Mouse (Mus musculus): ENCODE data around the gene Tmc4. TPM values are rescaled to one million over a fixed set of nuclear protein-coding genes. Genes with fewer than 3 reads are reported as not detected.
"Not testable (repeated sequence)": the region's sequence is repeated elsewhere in the genome, so short reads cannot be mapped to it uniquely, and the experiment has no call there.

Tmc4 gene
- total and polyA plus RNA-seq, 2 experiments from 2014 or later, result 2.0 to 3.5 TPM

DNA sequence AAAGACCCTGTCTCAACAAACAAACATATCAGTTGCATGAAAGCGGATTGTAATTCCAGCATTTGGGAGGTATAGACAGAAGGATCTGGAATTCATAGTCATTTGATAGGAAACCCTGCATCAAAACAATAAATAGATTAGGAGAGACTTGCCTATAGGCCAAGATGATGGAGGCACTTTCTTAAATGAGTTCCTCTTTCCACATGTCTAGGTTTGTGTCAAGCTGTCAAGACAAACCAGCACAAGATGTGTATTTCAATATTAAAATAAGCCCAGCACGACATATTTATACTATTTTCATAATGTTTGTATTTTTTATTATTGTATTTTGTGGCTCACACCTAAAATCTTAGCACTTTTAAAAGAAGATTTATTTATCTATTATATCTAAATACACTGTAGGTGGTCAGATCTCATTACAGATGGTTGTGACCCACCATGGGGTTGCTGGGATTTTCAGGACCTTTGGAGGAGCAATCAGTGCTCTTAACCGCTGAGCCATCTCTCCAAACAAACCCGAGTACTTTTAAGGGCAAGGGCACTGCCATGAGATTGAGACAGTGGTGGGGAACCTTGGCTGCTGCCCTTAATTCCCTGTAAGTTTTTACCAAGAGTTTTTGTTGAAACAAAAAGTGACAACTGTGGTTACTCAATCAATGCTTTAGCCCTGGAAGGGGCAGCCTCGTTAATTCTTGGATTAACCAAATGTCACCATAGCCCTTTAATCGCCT lies 26.0 kb upstream of the Tmc4 start:
- WGBS, result 22% methylated on average over 6 of the region's 6 CpGs
- Histone ChIP-seq H3K4me3 (ENCODE audit: low read depth, low read length) (peak overlapping the region; percentile 64), H3K27me3 (ENCODE audit: insufficient read depth, low read length) (no peaks in the 10 kb centered on the region), H3K4me2 (ENCODE audit: low read depth) (peak overlapping the region; percentile 70), H3K36me3 (ENCODE audit: insufficient read depth) (peaks cover 45% of the 10 kb centered on the region), H3K9me3 (ENCODE audit: low read length) (no peaks in the 10 kb centered on the region), H3K9ac (peak overlapping the region; percentile 72), H3K4me1 (ENCODE audit: insufficient read depth) (peaks cover 16% of the 10 kb centered on the region), H3K27ac (ENCODE audit: low read depth, low read length) (peak overlapping the region; percentile 95)
- ATAC-seq (peak; percentile 42), DNase-seq (no peak)
- no peak for TF ChIP-seq CTCF (IDR thresholded peaks at IDR 0.05; ENCODE audit: low read depth)

DNA sequence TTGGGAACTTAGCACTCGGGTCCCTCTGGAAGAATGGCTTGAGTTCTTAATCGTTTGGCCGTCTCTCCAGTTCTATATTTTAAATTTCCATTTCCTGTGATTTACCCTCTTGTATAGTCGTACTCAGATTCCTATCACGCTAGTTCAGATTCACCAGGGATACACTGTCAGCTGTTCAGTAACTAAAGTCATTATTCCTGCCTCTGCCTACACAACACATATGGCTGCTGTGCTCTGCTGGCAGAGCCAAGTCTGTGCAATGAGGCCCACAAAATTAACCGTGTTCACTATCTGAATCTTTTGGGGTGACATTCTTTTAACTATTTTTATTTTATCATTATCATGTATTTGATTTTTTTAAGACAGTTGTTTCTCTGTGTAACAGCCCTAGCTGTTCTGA lies 21.1 kb upstream of the Tmc4 start:
- Histone ChIP-seq H3K4me2 (ENCODE audit: low read depth) (no peak overlapping the region), H3K4me1 (ENCODE audit: insufficient read depth) (0 out of 2 replicates have a peak, but pooled peaks cover 2% of the 10 kb centered on the region), H3K9me3 (ENCODE audit: low read length) (no peaks in the 10 kb centered on the region), H3K36me3 (ENCODE audit: insufficient read depth) (peaks cover 39% of the 10 kb centered on the region), H3K27ac (ENCODE audit: low read depth, low read length) (no peak overlapping the region), H3K4me3 (ENCODE audit: low read depth, low read length) (no peak overlapping the region), H3K27me3 (ENCODE audit: insufficient read depth, low read length) (no peaks in the 10 kb centered on the region), H3K9ac (no peak overlapping the region)
- no peak for DNase-seq
- ATAC-seq, result no peak
- no peak for TF ChIP-seq CTCF (IDR thresholded peaks at IDR 0.05; ENCODE audit: low read depth)
- 96% methylated on average over 6 of the region's 6 CpGs for WGBS

DNA sequence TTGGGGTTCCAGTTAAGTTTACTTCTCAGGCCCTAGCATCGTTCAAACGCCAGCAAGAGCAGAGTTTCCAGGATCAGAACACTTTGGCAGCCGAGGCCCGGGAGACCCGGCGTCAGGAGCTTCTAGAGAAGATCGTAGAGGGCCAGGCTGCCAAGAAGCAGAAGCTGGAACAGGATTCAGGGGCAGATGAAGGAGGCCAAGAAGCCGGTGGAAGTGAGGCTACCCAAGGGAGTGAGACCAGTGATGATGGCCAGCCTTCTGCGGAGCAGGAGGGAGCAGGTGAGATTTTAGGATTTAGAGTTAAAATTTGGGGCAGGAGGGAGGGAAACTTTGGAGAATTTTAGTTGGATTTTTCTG lies 17.6 kb upstream of the Tmc4 start:
- not testable (repeated sequence) for ATAC-seq
- Histone ChIP-seq H3K4me1 (ENCODE audit: insufficient read depth) (peaks cover 12% of the 10 kb centered on the region; the same call in 1 of the 2 replicates), H3K27ac (ENCODE audit: low read depth, low read length) (peak overlapping the region; percentile 84)

DNA sequence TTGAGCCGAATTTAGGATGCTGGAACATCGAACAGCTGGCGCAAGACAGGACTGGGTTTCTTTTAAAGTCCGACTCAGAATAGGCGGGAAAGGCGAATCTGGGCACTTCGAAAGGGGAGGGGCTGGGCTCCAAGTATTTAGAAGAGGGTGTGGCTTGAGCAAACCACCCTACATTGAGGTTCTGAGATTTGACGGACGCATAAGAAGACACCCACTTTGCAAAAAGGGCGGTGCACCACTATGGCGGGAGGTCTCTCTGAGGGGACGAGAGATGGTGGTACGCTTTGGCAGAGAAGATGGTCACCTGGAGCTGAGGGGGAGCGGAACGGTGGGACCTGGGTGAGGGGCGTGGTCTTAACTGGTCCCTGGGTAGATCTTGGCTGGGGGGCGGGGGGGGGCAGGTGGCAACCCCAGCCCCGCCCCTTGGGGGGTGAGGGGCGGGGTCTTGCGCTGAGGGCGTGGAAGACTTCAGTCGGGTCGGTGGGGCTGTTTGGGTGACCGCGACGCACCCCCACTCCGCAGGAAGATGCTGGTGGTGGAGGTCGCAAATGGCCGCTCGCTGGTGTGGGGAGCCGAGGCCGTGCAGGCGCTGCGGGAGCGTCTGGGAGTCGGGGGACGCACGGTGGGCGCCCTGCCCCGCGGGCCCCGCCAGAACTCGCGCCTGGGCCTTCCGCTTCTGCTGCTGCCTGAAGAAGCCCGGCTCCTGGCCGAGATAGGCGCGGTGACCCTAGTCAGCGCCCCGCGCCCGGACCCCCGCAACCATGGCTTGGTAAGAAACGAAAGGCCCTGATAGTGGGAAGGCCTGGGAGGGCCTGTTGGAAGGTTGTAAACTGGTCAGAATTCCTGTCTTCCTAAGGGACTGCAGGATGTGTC lies 17.0 kb upstream of the Tmc4 start:
- H3K36me3 ChIP-seq (ENCODE audit: insufficient read depth), result peaks cover 27% of the 10 kb centered on the region; the same call in 1 of the 2 replicates
- peak overlapping the region; percentile 56 for H3K4me3 ChIP-seq (ENCODE audit: low read depth, low read length)
- peak; percentile 27 for ATAC-seq
- peak overlapping the region; percentile 84 for H3K27ac ChIP-seq (ENCODE audit: low read depth, low read length)
- no peak for TF ChIP-seq CTCF (IDR thresholded peaks at IDR 0.05; ENCODE audit: low read depth)
- H3K9ac ChIP-seq, result peak overlapping the region; percentile 73
- DNase-seq, result peak; percentile 85
- H3K4me1 ChIP-seq (ENCODE audit: insufficient read depth), result peaks cover 12% of the 10 kb centered on the region; the same call in 1 of the 2 replicates
- under 1% methylated on average over 53 of the region's 55 CpGs for WGBS
- peak overlapping the region; percentile 79 for H3K4me2 ChIP-seq (ENCODE audit: low read depth)
- H3K9me3 ChIP-seq (ENCODE audit: low read length), result no peaks in the 10 kb centered on the region
- no peaks in the 10 kb centered on the region for H3K27me3 ChIP-seq (ENCODE audit: insufficient read depth, low read length)

More for the DNA sequence above, 17.6 kb upstream of the Tmc4 start:
- Histone ChIP-seq H3K4me2 (ENCODE audit: low read depth) (peak overlapping the region; percentile 79), H3K36me3 (ENCODE audit: insufficient read depth) (peaks cover 25% of the 10 kb centered on the region), H3K4me3 (ENCODE audit: low read depth, low read length) (peak overlapping the region; percentile 56), H3K9ac (peak overlapping the region; percentile 73)
- H3K27me3 ChIP-seq (ENCODE audit: insufficient read depth, low read length); H3K9me3 ChIP-seq (ENCODE audit: low read length); DNase-seq: not testable (repeated sequence)
- WGBS, result 7% methylated on average over 9 of the region's 9 CpGs

DNA sequence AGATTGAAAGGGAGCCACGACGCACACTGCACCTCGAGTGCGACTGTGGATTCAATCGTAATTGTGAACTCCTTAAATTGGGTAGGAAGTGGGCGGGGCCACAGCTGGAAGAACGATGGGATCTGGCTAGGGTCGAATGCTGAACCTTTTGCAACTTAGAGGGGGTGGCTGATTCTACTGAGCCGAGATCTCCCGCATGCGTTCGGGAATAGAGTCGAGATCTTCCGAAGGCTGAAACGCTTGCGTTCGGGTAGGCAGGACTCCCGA lies 16.4 kb upstream of the Tmc4 start:
- H3K27me3 ChIP-seq (ENCODE audit: insufficient read depth, low read length), result no peaks in the 10 kb centered on the region
- no peak for TF ChIP-seq CTCF (IDR thresholded peaks at IDR 0.05; ENCODE audit: low read depth)
- peak overlapping the region; percentile 56 for H3K4me3 ChIP-seq (ENCODE audit: low read depth, low read length)
- no peaks in the 10 kb centered on the region for H3K9me3 ChIP-seq (ENCODE audit: low read length)
- H3K9ac ChIP-seq, result peak overlapping the region; percentile 73
- peak overlapping the region; percentile 84 for H3K27ac ChIP-seq (ENCODE audit: low read depth, low read length)
- under 1% methylated on average over 18 of the region's 18 CpGs for WGBS
- H3K4me1 ChIP-seq (ENCODE audit: insufficient read depth), result peaks cover 12% of the 10 kb centered on the region; the same call in 1 of the 2 replicates
- peaks cover 22% of the 10 kb centered on the region; the same call in 1 of the 2 replicates for H3K36me3 ChIP-seq (ENCODE audit: insufficient read depth)
- peak; percentile 84 for DNase-seq
- peak; percentile 23 for ATAC-seq
- H3K4me2 ChIP-seq (ENCODE audit: low read depth), result peak overlapping the region; percentile 79

DNA sequence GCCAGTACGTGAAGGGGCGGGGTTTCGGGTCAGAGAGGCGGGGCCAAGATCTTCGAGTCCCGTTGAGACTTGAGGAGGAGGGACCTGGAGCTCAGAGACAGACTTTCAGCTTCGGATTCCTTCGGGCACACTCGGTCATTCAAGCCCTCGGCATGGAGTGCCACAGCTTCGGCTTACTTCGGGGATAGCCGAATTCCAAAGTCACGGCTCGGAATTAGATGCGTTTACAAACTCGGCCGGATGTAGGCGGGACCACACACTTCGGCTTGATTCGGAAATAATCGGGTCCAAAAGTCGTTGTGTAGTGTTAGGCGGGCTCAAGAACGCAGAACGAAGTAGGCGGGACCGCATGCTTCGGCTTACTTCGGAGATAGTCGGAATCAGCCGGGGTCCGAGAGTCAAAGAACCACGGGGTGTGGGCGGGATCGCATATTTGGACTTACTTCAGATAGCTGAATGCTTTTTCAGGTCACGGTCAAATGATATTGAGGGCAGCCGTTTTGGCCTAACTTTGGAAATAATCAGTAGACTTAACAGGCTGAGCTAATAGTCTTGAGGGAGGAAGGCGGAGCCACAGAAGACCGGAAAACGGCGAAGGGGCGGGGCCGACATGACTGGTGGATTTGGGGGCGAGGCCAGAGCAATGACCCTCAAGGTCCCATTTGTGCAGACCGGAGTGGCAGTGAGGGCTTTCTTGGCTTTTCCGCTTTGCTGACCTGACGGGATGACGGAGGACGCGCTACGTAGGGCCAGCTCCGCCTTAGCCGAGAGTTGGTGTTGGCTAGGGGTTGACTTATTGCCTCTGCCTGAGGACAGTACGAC lies 15.8 kb upstream of the Tmc4 start, which contains the start of gene Mboat7:
Mboat7 (minus strand) TSS at position 537 of the 822 bp plus-strand sequence.
- ATAC-seq (peak; percentile 93), DNase-seq (peak; percentile 99)
- Histone ChIP-seq H3K4me1 (ENCODE audit: insufficient read depth) (peaks cover 12% of the 10 kb centered on the region; the same call in 1 of the 2 replicates), H3K27ac (ENCODE audit: low read depth, low read length) (peak within 1 kb of the TSS; percentile 84), H3K4me3 (ENCODE audit: low read depth, low read length) (peak within 1 kb of the TSS; percentile 56), H3K4me2 (ENCODE audit: low read depth) (peak within 1 kb of the TSS; percentile 79), H3K27me3 (ENCODE audit: insufficient read depth, low read length) (no peaks in the 10 kb centered on the region), H3K9me3 (ENCODE audit: low read length) (no peaks in the 10 kb centered on the region), H3K36me3 (ENCODE audit: insufficient read depth) (peaks cover 22% of the 10 kb centered on the region), H3K9ac (peak within 1 kb of the TSS; percentile 73)
- TF ChIP-seq CTCF (IDR thresholded peaks at IDR 0.05; ENCODE audit: low read depth), result no peak
- 1% methylated on average over 55 of the region's 55 CpGs for WGBS

Measured in forebrain, postnatal 0 days (tissue).